Mouse (Mus musculus): ENCODE results near the gene Faim. TPM values are rescaled to one million over a fixed set of nuclear protein-coding genes. Genes with fewer than 3 reads are reported as not detected.

The Faim gene
- polyA plus RNA-seq (2014; fragmentation: Nextera tagmentation; extraction: Ambion mirVana): 75.0 and 76.5 TPM in 2 replicates

DNA sequence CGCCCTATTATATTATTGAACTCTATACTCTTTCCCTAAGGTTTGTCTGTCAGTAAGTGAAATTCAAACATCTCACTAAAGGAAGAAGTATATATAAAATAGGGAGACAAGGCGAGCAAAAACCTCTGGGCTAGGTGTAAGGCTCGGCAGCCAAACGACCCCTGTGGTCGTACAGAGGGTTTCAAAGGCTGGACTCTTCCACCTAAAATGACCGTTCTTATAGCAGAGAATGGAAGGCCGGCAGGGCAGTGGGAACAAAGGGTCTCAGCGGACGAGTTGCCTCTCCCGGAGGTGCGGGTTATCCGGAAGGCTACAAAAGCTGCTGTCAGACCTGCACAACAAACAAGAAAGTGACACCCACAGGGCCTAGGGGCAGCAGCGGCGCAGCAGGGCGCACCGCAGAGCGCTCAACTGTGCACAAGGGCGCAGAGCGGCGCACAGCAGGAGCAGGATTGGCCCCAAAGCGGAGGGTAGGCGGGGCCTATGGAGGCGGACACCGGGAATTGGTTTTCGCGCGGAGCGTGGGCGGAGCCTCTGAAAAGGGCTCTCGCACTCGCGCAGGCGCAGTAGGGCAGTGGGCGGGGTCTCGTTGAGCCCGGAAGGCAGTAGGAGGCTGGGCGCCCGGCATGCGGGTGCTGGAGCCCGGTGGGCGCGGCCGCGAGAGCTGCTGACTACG, at the start of gene Faim:
Faim (plus strand) TSS at position 574 of the 676 bp plus-strand sequence.
- peak within 1 kb of the TSS; percentile 65 for H3K27ac ChIP-seq (ENCODE audit: low read depth, low read length)
- WGBS: 1% methylated on average over 45 of the region's 45 CpGs

DNA sequence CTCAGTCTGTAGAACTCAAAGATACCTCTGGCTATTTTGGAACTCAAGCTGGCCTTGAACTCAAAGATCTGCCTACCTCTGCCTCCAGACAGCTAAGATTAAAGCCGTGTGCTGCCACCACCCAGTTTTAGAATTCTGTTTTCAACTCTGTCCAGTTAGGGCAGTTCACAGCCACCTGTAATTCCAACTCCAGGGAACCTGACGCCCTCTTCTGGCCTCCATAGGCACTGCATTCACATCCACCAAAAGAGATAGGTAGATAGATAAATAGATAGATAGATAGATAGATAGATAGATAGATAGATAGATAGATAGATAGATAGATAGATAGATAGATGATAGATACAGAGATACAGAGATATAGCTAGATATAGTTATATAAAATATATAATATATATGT, 46.9 kb upstream of the Faim start:
- DNase-seq (ENCODE audit: low spot score): no peak
- no peaks in the 10 kb centered on the region for H3K27me3 ChIP-seq (ENCODE audit: control insufficient read depth, insufficient read depth, low read length)
- no peaks in the 10 kb centered on the region for H3K9me3 ChIP-seq (ENCODE audit: control insufficient read depth, low read length)
- no peak overlapping the region for H3K4me2 ChIP-seq (ENCODE audit: low read depth)
- no peak overlapping the region for H3K9ac ChIP-seq (ENCODE audit: low read length)
- no peak overlapping the region for H3K27ac ChIP-seq (ENCODE audit: low read depth, low read length)
- no peak overlapping the region for H3K4me3 ChIP-seq (ENCODE audit: low read depth, low read length)
- no peaks in the 10 kb centered on the region for H3K4me1 ChIP-seq (ENCODE audit: control insufficient read depth, insufficient read depth, low read length)
- H3K36me3 ChIP-seq (ENCODE audit: control insufficient read depth, insufficient read depth, low read length): no peaks in the 10 kb centered on the region
- ATAC-seq (ENCODE audit: insufficient read depth, low FRiP score, low TSS enrichment): no peak
- WGBS: 25% methylated on average over 2 of the region's 2 CpGs

More for the DNA sequence above, at the start of gene Faim:
- H3K4me1 ChIP-seq (ENCODE audit: control insufficient read depth, insufficient read depth, low read length): peaks cover 5% of the 10 kb centered on the region; the same call in 1 of the 2 replicates
- DNase-seq (ENCODE audit: low spot score): peak; percentile 100
- H3K4me3 ChIP-seq (ENCODE audit: low read depth, low read length): peak within 1 kb of the TSS; percentile 76
- H3K4me2 ChIP-seq (ENCODE audit: low read depth): peak within 1 kb of the TSS; percentile 82
- peak; percentile 96 for ATAC-seq (ENCODE audit: insufficient read depth, low FRiP score, low TSS enrichment)
- no peaks in the 10 kb centered on the region for H3K9me3 ChIP-seq (ENCODE audit: control insufficient read depth, low read length)
- H3K9ac ChIP-seq (ENCODE audit: low read length): peak within 1 kb of the TSS; percentile 71
- no peaks in the 10 kb centered on the region for H3K36me3 ChIP-seq (ENCODE audit: control insufficient read depth, insufficient read depth, low read length)
- no peaks in the 10 kb centered on the region for H3K27me3 ChIP-seq (ENCODE audit: control insufficient read depth, insufficient read depth, low read length)

DNA sequence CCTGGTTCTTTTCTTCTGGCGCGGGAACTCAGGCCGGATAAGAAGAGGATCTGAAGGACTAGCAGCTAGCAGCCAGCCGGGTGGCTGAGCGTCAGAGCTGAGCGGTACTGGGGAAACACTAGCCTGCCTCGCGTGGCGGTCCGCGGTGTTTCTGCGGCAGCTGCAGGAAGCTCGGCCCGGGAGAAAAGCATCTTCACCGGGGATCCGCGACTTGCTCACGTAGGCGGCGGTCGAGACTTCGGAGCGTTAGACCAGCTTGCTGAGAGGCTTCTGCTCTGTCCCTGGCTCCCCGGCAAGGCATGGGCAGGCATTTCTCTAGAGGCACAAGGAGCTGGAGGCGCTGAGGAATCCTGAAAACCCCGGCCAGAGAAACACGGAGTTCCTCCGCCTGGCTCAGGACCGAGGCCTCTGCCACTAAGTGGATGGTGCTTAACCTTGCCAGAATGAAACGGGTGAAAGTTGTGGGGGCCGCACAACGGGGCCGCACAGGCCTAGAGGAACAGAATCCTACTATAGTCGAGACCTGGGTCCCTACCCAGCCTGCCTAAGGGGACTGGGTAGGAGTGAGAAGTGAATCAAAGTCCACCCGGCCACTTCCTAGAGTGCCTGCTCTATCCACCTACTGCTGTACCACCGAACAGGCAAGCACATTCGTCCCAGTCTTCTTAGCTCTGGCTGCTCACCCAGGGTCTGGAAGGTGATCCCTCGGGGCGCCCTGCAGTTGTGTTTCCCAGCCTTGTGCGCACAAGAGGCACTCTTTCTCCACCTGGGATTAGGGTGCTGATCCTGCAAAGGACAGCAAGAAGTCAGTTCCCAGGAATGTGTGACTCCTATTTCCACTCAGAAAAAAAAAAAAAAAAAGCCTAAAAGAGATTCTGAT, 33.8 kb upstream of the Faim start:
- no peak overlapping the region for H3K27ac ChIP-seq (ENCODE audit: low read depth, low read length)
- H3K4me1 ChIP-seq (ENCODE audit: control insufficient read depth, insufficient read depth, low read length): peaks cover 15% of the 10 kb centered on the region
- H3K9ac ChIP-seq (ENCODE audit: low read length): no peak overlapping the region
- H3K27me3 ChIP-seq (ENCODE audit: control insufficient read depth, insufficient read depth, low read length): peaks cover 74% of the 10 kb centered on the region
- DNase-seq (ENCODE audit: low spot score) (peak; percentile 66), ATAC-seq (ENCODE audit: insufficient read depth, low FRiP score, low TSS enrichment) (no peak)
- H3K4me3 ChIP-seq (ENCODE audit: low read depth, low read length): 0 out of 2 replicates have a peak overlapping the region, but pooled peaks have one; percentile 2
- no peaks in the 10 kb centered on the region for H3K36me3 ChIP-seq (ENCODE audit: control insufficient read depth, insufficient read depth, low read length)
- peak overlapping the region; percentile 13; the same call in 1 of the 2 replicates for H3K4me2 ChIP-seq (ENCODE audit: low read depth)
- WGBS: under 1% methylated on average over 40 of the region's 40 CpGs
- H3K9me3 ChIP-seq (ENCODE audit: control insufficient read depth, low read length): no peaks in the 10 kb centered on the region

DNA sequence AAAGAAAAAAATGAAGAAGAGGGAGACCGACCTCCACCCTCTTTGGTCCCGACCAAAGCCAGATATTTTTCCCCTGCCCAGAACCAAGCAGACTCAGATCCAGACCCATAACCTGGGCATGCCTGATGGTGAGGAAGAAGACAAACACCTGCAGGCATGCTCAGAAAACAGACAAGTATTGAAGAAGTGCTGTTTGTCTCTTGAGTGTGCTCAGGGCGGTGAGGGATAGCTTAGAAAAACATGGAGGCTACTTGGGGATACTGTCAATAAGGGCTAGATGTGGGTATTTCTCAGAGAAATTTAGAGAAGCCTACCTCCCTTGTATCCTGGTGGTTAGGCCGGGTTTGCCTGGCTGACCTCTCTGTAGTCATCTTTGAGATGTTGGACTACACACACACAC, 32.9 kb upstream of the Faim start:
- ATAC-seq (ENCODE audit: insufficient read depth, low FRiP score, low TSS enrichment) (no peak), DNase-seq (ENCODE audit: low spot score) (no peak)
- Histone ChIP-seq H3K9ac (ENCODE audit: low read length) (no peak overlapping the region), H3K27ac (ENCODE audit: low read depth, low read length) (no peak overlapping the region), H3K36me3 (ENCODE audit: control insufficient read depth, insufficient read depth, low read length) (no peaks in the 10 kb centered on the region), H3K9me3 (ENCODE audit: control insufficient read depth, low read length) (no peaks in the 10 kb centered on the region), H3K27me3 (ENCODE audit: control insufficient read depth, insufficient read depth, low read length) (peaks cover 82% of the 10 kb centered on the region), H3K4me2 (ENCODE audit: low read depth) (no peak overlapping the region), H3K4me3 (ENCODE audit: low read depth, low read length) (no peak overlapping the region), H3K4me1 (ENCODE audit: control insufficient read depth, insufficient read depth, low read length) (peaks cover 15% of the 10 kb centered on the region)
- 3% methylated on average over 4 of the region's 4 CpGs for WGBS

DNA sequence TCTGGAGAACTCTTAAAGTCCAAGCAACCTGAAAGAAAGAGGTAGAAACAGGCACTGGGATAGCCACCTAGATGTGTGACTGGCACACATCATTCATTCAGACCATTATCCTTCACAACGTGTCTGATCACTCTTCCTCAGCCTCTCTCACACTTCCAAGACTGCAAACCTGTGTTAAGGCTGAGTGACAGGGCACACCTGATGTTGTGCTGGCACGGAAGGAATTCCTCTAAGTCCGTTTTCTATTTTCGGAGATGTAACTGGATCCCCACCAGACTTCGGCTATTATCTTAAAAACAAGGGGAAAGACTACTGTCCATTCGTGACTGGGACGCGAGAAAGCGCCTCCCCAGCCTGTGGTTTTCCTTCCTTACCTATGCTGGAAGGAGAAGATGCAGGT, 32.3 kb upstream of the Faim start:
- no peaks in the 10 kb centered on the region for H3K9me3 ChIP-seq (ENCODE audit: control insufficient read depth, low read length)
- H3K27me3 ChIP-seq (ENCODE audit: control insufficient read depth, insufficient read depth, low read length): peaks cover 87% of the 10 kb centered on the region
- H3K4me1 ChIP-seq (ENCODE audit: control insufficient read depth, insufficient read depth, low read length): peaks cover 15% of the 10 kb centered on the region
- H3K9ac ChIP-seq (ENCODE audit: low read length): no peak overlapping the region
- no peak overlapping the region for H3K27ac ChIP-seq (ENCODE audit: low read depth, low read length)
- H3K4me2 ChIP-seq (ENCODE audit: low read depth): no peak overlapping the region
- DNase-seq (ENCODE audit: low spot score) (no peak), ATAC-seq (ENCODE audit: insufficient read depth, low FRiP score, low TSS enrichment) (no peak)
- 2% methylated on average over 9 of the region's 9 CpGs for WGBS
- no peaks in the 10 kb centered on the region for H3K36me3 ChIP-seq (ENCODE audit: control insufficient read depth, insufficient read depth, low read length)
- H3K4me3 ChIP-seq (ENCODE audit: low read depth, low read length): no peak overlapping the region

DNA sequence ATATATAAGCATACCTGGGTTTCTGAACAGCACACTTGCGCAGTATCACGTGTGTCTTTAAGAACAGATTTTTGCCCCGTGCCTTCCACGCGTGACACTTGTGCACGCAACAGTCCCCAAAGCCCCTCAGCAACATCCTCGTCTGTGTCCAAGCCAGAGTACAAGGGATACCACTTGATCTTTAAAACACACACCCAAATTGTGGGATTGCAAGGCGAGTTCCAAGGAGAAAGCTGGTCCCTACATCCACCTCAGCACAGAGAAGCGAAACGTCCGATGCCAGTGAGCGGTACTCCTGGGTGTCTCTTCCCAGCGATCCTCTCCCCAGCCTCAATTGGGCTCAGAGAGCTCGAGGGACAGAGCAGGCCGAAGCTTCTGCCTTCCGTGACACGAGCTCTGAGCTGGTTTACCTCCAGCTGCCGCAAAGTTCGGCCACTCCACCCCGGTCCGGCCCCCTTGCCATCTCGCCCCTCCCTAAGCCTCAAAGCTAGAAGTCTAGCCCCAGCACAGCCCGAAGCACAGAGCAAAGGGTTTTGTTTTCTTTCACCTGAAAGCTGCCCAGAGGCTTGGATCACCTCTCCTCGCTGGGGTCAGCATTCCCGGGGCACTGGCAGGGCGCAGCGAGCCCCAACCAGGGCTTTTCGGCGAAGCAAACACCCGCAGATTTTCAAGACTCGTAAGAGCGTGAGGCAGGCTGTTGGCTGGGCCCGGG, 31.6 kb upstream of the Faim start:
- peak overlapping the region; percentile 68 for H3K4me2 ChIP-seq (ENCODE audit: low read depth)
- H3K4me3 ChIP-seq (ENCODE audit: low read depth, low read length): peak overlapping the region; percentile 33
- H3K4me1 ChIP-seq (ENCODE audit: control insufficient read depth, insufficient read depth, low read length): peaks cover 15% of the 10 kb centered on the region
- H3K27ac ChIP-seq (ENCODE audit: low read depth, low read length): no peak overlapping the region
- ATAC-seq (ENCODE audit: insufficient read depth, low FRiP score, low TSS enrichment) (no peak), DNase-seq (ENCODE audit: low spot score) (peak; percentile 58)
- no peaks in the 10 kb centered on the region for H3K36me3 ChIP-seq (ENCODE audit: control insufficient read depth, insufficient read depth, low read length)
- no peaks in the 10 kb centered on the region for H3K9me3 ChIP-seq (ENCODE audit: control insufficient read depth, low read length)
- WGBS: 1% methylated on average over 33 of the region's 33 CpGs
- H3K9ac ChIP-seq (ENCODE audit: low read length): no peak overlapping the region; the same call in 1 of the 2 replicates
- H3K27me3 ChIP-seq (ENCODE audit: control insufficient read depth, insufficient read depth, low read length): peaks cover 94% of the 10 kb centered on the region

DNA sequence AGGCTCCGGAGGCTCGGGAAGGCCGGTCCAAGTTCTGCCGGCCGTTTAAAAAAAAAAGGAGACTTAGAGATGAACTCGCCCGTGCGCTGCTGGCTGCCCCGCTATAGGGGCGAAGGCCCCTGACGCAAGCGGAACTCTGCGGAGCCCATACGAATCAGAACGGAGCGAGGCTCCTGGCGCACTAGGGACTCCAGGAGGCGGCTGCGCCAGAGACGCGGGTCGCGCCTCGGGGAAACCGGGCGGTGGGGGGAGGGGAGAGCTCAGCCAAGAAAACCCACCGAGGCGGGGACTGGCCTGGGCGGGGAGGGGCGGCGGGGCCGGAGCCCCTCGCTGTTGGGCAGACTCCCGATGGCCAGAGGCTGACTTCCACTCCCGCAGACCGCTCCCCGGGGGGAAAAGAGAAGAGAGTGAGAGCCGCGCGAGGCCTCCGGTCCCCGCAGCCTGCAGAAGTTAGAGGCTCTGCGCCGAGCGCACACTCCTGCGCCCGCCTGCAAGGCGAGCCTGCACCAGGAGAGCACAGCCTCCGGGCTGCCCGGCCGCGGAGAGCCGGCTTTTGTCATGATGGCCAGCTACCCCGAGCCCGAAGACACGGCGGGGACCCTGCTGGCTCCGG, 31.0 kb upstream of the Faim start, which contains the start of gene Foxl2:
Foxl2 (plus strand) TSS at position 186 of the 613 bp plus-strand sequence.
- H3K4me2 ChIP-seq (ENCODE audit: low read depth): peak within 1 kb of the TSS; percentile 68
- H3K36me3 ChIP-seq (ENCODE audit: control insufficient read depth, insufficient read depth, low read length): no peaks in the 10 kb centered on the region
- H3K4me3 ChIP-seq (ENCODE audit: low read depth, low read length): peak within 1 kb of the TSS; percentile 33
- DNase-seq (ENCODE audit: low spot score) (peak; percentile 70), ATAC-seq (ENCODE audit: insufficient read depth, low FRiP score, low TSS enrichment) (peak; percentile 58)
- H3K4me1 ChIP-seq (ENCODE audit: control insufficient read depth, insufficient read depth, low read length): peaks cover 15% of the 10 kb centered on the region
- H3K27ac ChIP-seq (ENCODE audit: low read depth, low read length): no peak within 1 kb of the TSS
- WGBS: under 1% methylated on average over 51 of the region's 58 CpGs
- peaks cover 99% of the 10 kb centered on the region for H3K27me3 ChIP-seq (ENCODE audit: control insufficient read depth, insufficient read depth, low read length)
- peak within 1 kb of the TSS; percentile 37 for H3K9ac ChIP-seq (ENCODE audit: low read length)
- no peaks in the 10 kb centered on the region for H3K9me3 ChIP-seq (ENCODE audit: control insufficient read depth, low read length)

DNA sequence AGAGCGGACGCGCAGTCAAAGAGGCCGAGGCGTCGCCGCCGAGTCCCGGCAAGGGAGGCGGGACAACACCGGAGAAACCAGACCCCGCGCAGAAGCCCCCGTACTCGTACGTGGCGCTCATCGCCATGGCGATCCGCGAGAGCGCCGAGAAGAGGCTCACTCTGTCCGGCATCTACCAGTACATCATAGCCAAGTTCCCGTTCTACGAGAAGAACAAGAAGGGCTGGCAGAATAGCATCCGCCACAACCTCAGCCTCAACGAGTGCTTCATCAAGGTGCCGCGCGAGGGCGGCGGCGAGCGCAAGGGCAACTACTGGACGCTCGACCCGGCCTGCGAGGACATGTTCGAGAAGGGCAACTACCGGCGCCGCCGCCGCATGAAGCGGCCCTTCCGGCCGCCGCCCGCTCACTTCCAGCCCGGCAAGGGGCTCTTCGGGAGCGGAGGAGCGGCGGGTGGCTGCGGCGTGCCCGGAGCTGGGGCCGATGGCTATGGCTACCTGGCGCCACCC, 30.4 kb upstream of the Faim start:
- H3K4me1 ChIP-seq (ENCODE audit: control insufficient read depth, insufficient read depth, low read length): peaks cover 15% of the 10 kb centered on the region
- H3K36me3 ChIP-seq (ENCODE audit: control insufficient read depth, insufficient read depth, low read length): no peaks in the 10 kb centered on the region
- H3K27me3 ChIP-seq (ENCODE audit: control insufficient read depth, insufficient read depth, low read length): peaks cover 99% of the 10 kb centered on the region
- H3K4me3 ChIP-seq (ENCODE audit: low read depth, low read length): peak overlapping the region; percentile 33
- no peak overlapping the region; the same call in 1 of the 2 replicates for H3K9ac ChIP-seq (ENCODE audit: low read length)
- under 1% methylated on average over 48 of the region's 60 CpGs for WGBS
- H3K27ac ChIP-seq (ENCODE audit: low read depth, low read length): no peak overlapping the region
- no peaks in the 10 kb centered on the region for H3K9me3 ChIP-seq (ENCODE audit: control insufficient read depth, low read length)
- DNase-seq (ENCODE audit: low spot score): peak; percentile 67
- ATAC-seq (ENCODE audit: insufficient read depth, low FRiP score, low TSS enrichment): no peak
- peak overlapping the region; percentile 68 for H3K4me2 ChIP-seq (ENCODE audit: low read depth)
